Mouse (Mus musculus) B cell, adult (primary cell): Measurements from ENCODE around the gene Dbp. TPM values are rescaled to one million over a fixed set of nuclear protein-coding genes. Genes with fewer than 3 reads are reported as not detected.

ENCODE experiments used
- total RNA-seq: library from RNA; stranded (reverse); gene quantifications from 4 replicates; pipeline ENCODE4 v1.2.4, GENCODE M21; 2023; ENCODE audit not compliant: inconsistent age

The Dbp gene
- 17.8 to 20.5 TPM (median 19.0 TPM) in 4 replicates for total RNA-seq

GRCm38 (mm10) chr7:45704730-45705442 is at the start of gene Dbp:
Gene Dbp (plus strand): TSS chr7:45705088.

DNA sequence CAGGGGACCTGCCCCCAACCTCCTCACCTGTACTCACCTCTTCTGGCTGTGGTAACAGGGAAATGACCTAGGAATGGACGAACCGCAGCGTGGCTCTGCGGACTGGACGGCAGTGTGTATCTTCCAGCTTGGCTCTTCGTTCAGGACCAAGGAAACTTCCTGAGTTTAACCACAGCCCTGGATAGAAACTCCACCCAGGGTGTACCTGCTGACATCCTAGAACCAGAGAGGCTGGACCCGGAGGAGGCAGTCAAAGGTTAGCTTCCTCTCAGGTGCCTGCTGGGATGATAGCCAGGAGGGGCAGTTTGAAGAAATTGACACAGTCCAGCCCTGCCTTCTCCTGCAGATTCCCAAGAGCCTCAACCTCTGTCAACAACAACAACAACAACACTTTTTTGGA is 38.7 kb upstream of the Dbp start, which contains the start of gene Fut2:
Fut2 (minus strand) TSS at position 234 of the 400 bp plus-strand sequence.

GRCm38 (mm10) chr7:45683396-45684050 is 21.4 kb upstream of the Dbp start, which contains the start of gene Ntn5:
Gene Ntn5 (plus strand): TSS chr7:45684022.

DNA sequence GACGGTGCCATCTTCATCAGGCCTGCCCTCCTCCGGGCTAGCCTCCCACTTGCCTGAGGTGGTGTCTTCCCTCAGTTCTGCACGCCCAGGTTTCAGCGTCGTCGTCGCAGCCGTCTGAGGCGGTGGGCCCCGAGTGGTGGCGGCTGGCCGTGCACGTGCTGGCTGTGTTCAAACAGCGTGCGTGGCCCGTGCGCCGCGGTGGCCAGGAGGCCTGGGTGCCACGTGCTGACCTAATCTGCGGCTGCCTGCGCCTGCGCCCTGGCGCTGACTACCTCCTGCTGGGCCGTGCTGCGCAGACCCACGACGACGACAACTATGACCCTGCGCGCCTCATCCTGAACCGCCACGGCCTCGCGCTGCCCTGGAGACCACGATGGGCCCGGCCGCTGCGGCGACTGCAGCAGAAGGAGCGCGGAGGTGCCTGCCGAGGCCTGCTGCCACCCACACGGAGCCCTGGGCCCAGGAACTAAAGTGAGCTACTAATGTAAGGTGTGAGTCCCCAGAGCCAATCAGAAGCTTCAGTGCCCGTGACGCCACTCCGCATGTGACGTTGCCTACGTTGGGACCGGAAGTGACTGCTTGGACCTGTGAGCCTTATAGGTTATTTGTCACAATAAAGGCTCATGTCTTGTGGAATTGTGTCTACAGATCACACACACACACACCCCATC is 10.8 kb upstream of the Dbp start, which contains the start of gene Sec1:
Sec1 (minus strand) TSS at position 482 of the 671 bp plus-strand sequence.

GRCm38 (mm10) chr7:45699523-45700141 is 5.3 kb upstream of the Dbp start, which contains the start of gene Car11:
Gene Car11 (plus strand): TSS chr7:45699843.

GRCm38 (mm10) chr7:45715090-45715708 is 10.3 kb downstream of the Dbp start, which contains the start of gene Rpl18:
Gene Rpl18 (plus strand): TSS chr7:45715457.

GRCm38 (mm10) chr7:45717918-45718297 is 13.0 kb downstream of the Dbp start, which contains the start of gene Sphk2:
Gene Sphk2 (minus strand): TSS chr7:45718002.

GRCm38 (mm10) chr7:45720413-45721233 is 15.7 kb downstream of the Dbp start, which contains the start of gene Fam83e:
Gene Fam83e (plus strand): TSS chr7:45721212.

GRCm38 (mm10) chr7:45725713-45726112 is 20.8 kb downstream of the Dbp start, which contains the start of gene Spaca4:
Gene Spaca4 (minus strand): TSS chr7:45725813.

Other genes starting within 250 kb of the Dbp start
- gene Ftl1, start 245.2 kb upstream of the Dbp start, total RNA-seq, result 648 to 704 TPM (median 682 TPM) in 4 replicates
- 107 to 138 TPM (median 119 TPM) in 4 replicates for gene Bax, start 238.2 kb upstream of the Dbp start, total RNA-seq
- not detected in 4 replicates for gene Tulp2, start 223.2 kb upstream of the Dbp start, total RNA-seq
- 0.77 to 1.8 TPM (median 0.98 TPM) in 4 replicates for gene Gm45808, start 218.3 kb upstream of the Dbp start, total RNA-seq
- gene Dhdh, start 216.3 kb upstream of the Dbp start, total RNA-seq, result 2.9 to 3.9 TPM (median 3.5 TPM) in 4 replicates
- 76.1 to 93.0 TPM (median 84.2 TPM) in 4 replicates for gene Nucb1, start 194.7 kb upstream of the Dbp start, total RNA-seq
- gene Ppp1r15a, start 178.8 kb upstream of the Dbp start, total RNA-seq, result 1,362 to 1,471 TPM (median 1,417 TPM) in 4 replicates
- 0.83 to 4.6 TPM (median 2.2 TPM) in 4 replicates for gene Plekha4, start 178.8 kb upstream of the Dbp start, total RNA-seq
- gene Hsd17b14, start 150.2 kb upstream of the Dbp start, total RNA-seq, result not detected in 4 replicates
- gene Bcat2, start 134.9 kb upstream of the Dbp start, total RNA-seq, result 27.1 to 39.9 TPM (median 32.9 TPM) in 4 replicates
- not detected in 4 replicates for gene Fgf21, start 89.6 kb upstream of the Dbp start, total RNA-seq
- not detected in 4 replicates for gene Fut1, start 87.8 kb upstream of the Dbp start, total RNA-seq
- gene Izumo1, start 83.3 kb upstream of the Dbp start, total RNA-seq, result not detected in 4 replicates
- gene Rasip1, start 77.6 kb upstream of the Dbp start, total RNA-seq, result 0.27 to 0.35 TPM in 2 of 4 replicates, not detected in the others
- gene Mamstr, start 65.1 kb upstream of the Dbp start, total RNA-seq, result not detected in 4 replicates
- not detected in 4 replicates for gene Fut2, start 38.7 kb upstream of the Dbp start, total RNA-seq
- gene Ntn5, start 21.1 kb upstream of the Dbp start, total RNA-seq, result 0.42 TPM in 1 of 4 replicates, not detected in the others
- 0.27 TPM in 1 of 4 replicates, not detected in the others for gene Sec1, start 10.7 kb upstream of the Dbp start, total RNA-seq
- gene Car11, start 5.2 kb upstream of the Dbp start, total RNA-seq, result not detected in 4 replicates
- gene Rpl18, start 10.4 kb downstream of the Dbp start, total RNA-seq, result 2,003 to 2,338 TPM (median 2,227 TPM) in 4 replicates
- 30.8 to 37.6 TPM (median 33.8 TPM) in 4 replicates for gene Sphk2, start 12.9 kb downstream of the Dbp start, total RNA-seq
- 0.77 to 1.7 TPM (median 1.3 TPM) in 4 replicates for gene Fam83e, start 16.1 kb downstream of the Dbp start, total RNA-seq
- not detected in 4 replicates for gene Spaca4, start 20.7 kb downstream of the Dbp start, total RNA-seq
- 0.19 to 0.27 TPM (median 0.21 TPM) in 3 of 4 replicates, not detected in the other for gene Lmtk3, start 78.7 kb downstream of the Dbp start, total RNA-seq
- 1.3 to 1.9 TPM in 2 of 4 replicates, not detected in the others for gene Sult2b1, start 79.6 kb downstream of the Dbp start, total RNA-seq
- gene Cyth2, start 109.5 kb downstream of the Dbp start, total RNA-seq, result 136 to 151 TPM (median 143 TPM) in 4 replicates
- gene Kcnj14, start 119.7 kb downstream of the Dbp start, total RNA-seq, result 1.8 to 5.1 TPM (median 3.7 TPM) in 4 replicates
- gene Grwd1, start 125.9 kb downstream of the Dbp start, total RNA-seq, result 26.1 to 38.5 TPM (median 31.5 TPM) in 4 replicates
- gene Kdelr1, start 167.7 kb downstream of the Dbp start, total RNA-seq, result 58.3 to 59.3 TPM (median 58.7 TPM) in 4 replicates
- 0.29 to 0.55 TPM (median 0.35 TPM) in 4 replicates for gene Grin2d, start 173.3 kb downstream of the Dbp start, total RNA-seq
- gene Syngr4, start 191.6 kb downstream of the Dbp start, total RNA-seq, result not detected in 4 replicates
- gene Tmem143, start 191.9 kb downstream of the Dbp start, total RNA-seq, result 5.5 to 10.0 TPM (median 7.1 TPM) in 4 replicates
- 184 to 230 TPM (median 195 TPM) in 4 replicates for gene Emp3, start 216.3 kb downstream of the Dbp start, total RNA-seq
- 5.8 to 10.9 TPM (median 8.7 TPM) in 4 replicates for gene Ccdc114, start 219.0 kb downstream of the Dbp start, total RNA-seq